Mouse (Mus musculus) retina, adult 2 months (tissue): ENCODE measurements around the gene Etl4.

Experiments used
- DNase-seq: peaks from one replicate; pipeline ENCODE4 v3.0.0-alpha.2; 2012; ENCODE audit warnings: low read depth, low spot score

Etl4 gene

DNA sequence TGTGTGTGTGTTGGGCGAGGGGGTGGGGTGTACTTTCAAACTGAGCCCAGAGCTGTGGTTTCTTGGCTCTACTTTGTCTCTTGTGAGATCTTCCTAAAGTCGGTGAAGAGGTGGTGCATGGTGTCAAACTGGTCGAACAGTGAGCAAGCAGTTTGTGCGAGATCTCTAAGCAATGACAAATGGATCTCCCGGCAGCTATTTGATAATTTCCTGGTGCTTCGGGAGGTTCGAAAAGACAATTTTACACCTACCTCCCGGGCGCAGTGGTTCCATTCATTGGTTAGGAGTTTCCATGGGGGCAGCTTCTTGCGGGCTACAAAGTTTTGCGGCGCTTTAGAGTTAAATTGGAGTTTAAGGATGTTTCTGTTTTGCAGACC is 610.5 kb downstream of the Etl4 start:
- DNase-seq, result no peak

DNA sequence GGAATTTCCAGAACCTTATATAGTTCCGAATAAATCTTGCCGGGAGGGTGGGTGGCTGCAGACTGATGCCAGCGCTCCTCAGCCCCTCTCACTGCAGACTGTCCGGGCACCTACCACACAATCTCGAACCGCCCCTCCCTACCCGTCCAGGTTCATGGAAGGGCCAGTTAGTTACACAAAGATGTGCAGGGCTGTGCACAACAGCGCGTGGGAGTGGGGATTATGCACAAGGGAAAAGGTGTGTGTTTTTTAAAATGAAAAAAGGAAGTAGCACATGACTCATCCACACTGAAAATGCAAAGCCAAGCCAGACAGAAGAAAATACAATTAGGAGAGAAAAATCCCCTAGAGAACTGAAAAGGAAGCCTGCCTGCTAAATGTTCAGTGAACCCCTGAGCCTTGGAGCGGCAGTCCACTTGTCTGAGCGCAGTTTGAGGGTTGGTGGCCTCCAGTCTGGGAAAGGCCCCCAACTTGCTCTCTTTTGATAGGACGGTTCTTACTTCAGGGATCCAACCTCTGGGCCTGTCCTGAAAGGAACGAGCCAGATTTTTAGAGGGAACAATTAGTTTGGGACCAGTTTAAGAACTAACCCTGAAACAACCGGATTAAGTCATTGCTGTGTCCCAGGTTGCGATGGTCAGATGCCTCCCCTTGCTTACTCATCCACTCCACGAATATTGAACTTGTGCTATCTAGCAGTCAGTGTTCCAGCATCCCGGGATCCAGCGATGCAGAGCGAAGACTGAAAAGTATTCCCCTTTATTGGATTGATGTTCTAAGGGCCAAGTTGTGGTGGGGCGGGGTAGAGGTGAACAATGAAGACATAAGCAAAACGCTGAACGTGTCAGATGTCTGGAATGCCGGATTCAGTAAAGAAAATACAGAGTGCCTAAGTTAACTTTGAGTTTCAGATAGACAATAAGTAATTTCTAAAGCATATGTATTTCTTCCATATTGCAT is 611.3 kb downstream of the Etl4 start:
- DNase-seq, result no peak

DNA sequence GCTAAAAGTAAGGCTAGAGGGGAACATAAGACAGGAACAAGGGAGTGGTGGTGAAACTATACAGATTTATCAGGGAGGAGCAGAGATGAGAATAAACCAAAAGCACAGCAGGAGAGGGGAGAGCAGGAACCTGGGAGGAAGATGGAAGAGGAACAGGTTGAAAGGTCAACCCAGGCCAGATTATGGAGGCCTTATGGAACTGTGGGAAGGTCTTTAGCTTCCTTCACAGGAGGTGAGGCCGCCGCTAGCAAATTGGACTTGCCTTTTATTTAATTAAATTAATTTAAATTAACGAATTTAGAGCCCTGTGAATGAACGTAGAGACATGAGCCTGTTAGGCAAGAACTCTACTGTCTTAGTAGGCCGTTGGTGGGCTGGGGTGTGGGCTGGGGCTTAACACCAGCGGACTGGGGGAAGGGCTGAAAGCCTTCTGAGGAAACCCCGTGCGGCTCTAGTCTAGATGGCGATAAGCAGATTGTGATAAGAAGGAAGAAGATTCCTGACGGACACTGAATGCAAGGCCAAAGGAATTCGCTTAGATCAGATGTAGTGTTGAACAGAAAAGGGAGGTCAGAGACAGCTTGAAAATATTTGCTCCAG is 612.2 kb downstream of the Etl4 start:
- DNase-seq, result no peak

DNA sequence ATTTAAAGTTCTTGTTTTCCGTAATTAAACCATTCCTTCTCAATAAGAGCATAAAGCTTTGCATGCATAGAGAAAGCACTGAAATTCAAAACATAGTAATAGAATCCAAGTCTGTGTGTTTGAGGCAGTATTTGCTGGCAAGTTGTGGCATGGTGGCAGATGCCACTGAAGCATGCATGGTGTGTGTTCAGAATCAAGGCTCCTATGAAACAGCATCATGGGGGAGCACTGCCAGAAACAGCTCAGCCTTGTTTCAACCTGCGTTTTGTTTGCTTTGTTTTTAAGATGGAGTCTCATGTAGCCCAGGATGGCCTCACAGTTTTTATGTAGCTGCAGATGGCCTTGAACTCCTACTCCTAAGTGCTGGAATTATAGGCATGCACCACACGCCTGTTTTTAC is 614.1 kb downstream of the Etl4 start:
- DNase-seq, result no peak

DNA sequence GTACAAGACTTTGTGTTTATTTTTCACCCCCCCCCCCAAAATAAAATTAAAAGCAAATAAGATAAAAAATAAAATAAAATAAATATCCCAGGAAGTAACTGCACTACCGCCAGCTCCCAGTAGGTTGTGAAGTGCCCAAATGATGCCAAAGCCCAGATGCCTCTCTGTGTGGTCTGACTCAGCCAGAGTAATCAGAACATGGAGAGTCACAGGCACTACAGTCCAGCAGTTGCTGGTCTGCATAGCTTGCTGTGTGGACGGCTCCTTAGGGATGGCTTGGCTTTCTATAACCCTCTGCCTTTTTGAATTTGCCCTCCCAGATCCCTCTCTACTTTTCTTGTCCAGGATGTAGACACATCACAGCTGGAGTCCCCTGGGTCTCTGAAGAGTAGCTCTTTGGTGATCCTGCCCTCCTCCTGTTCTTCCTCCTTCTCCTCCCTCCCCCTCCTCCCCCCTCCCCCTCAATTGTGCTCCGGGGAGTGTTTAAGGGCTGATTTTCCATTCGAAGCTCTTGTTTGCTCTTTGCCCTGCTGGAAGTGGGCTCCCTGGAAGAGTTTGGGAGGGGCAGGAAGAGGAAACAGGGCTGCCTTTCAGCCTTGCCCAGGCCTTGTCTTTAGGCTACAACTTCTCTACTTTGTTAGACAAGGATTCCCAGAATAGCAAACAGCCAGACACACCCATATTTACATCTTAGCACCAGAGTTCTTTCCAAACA is 616.5 kb downstream of the Etl4 start:
- DNase-seq, result no peak

DNA sequence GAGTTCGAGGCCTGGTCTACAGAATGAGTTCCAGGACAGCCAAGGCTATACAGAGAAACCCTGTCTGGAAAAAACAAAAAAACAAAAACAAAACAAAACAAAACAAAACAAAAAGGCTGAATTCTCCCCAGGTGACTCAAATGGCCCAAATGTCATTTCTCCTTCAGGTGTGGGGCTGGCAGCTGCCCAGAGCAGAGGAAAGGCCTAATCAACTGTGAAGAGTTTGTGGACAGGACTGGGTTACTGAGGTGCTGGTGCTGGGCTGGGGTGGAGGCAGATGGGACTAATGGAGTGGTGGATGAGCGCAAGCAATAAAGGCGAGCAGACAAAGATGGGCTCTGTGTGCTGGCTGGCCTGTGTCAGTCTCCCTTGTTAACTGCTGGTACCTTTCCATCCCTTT is 617.3 kb downstream of the Etl4 start:
- no peak for DNase-seq

DNA sequence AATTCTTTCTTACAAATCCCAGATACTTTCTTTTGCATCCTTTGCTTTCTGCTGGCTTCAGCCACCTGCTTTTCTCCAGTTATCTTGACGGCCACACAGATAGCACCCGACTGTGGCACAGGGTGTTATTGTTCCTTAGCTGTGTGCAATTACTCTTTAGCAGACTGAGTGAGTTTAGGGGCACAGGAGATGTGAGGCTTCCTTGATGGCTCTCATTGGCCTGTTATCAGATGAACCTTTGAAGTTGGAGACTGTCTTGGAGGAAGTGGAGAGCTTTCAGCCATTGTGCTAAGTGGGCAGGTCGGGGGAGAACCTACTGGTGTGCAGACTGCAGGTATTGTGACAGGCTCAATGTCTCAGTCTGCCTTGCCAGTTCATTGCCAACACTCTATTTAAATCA is 623.0 kb downstream of the Etl4 start:
- DNase-seq, result no peak

DNA sequence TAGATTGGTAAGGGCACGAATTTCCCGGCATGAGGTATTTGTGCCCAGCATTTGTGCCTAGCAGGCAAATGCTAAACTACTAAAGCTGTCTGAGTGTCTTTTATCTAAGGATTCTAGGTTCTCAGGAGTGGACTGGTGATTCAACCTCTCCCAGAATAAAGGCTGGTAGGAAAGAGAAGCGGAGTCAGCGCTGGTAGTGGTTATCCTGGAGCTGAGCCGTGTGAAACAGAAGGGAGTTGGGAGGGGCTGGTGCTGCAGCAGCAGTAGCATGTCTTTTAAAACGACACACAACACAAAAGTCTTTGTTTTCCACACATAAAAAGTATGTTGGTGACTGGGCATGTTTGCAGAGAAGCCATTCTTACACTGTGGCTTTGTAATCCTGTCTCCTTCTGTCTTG is 628.2 kb downstream of the Etl4 start:
- DNase-seq, result no peak

DNA sequence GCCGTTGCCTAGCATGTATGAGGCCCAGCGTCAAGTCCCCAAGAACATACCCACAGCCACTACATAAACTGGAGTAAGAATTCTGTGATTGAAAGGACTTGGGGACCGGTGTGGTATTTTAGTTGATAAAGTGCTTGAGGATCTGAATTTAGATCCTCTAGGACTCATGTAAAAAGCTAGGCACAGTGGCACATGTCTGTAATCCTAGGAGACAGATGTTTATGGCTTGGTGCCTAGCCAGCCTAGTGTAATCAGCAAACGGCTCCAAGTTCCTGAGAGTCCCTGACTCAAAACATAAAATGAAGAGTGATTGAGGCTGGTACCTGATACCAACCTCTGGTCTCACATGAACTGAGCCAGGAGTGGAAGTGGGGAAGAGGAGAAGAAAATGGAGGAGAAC is 629.3 kb downstream of the Etl4 start:
- DNase-seq, result no peak

DNA sequence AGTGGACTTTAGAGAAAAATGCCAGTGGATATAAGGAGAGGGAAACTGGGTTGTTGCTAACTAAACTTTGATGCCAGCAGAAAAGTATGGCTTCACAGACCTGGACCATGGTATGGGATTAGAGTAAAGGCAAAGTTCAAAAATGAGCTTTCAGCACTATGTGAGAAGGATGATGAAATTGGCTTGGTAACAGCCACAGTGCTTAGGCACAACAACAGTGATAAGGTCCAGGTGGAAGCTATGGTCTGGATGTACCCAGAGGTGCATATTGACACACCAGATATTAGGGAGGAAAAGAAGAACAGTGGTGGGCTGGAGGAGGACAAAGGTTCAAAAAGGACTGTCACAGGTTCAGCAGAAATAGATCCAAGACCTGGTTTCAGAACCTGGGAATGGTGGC is 631.7 kb downstream of the Etl4 start:
- no peak for DNase-seq

DNA sequence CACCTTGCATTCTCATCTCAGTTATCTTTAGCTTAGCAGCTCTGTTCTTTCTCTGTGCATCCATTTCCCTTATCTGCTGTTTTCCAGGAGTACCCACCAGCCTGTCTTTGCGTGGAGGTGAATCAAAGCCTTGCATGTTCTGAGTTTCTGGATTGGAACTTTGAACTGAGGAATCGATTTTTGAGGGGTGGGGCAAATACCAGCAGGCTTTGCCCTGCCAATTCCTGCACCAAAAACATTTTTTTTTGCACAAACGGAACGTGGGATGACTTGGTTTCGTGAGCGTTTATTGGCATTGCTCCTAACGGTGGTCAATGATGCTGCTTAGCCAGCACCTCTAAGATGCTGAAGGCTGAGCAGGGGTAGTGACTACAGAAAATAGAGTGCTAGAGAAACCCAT is 632.7 kb downstream of the Etl4 start:
- no peak for DNase-seq

DNA sequence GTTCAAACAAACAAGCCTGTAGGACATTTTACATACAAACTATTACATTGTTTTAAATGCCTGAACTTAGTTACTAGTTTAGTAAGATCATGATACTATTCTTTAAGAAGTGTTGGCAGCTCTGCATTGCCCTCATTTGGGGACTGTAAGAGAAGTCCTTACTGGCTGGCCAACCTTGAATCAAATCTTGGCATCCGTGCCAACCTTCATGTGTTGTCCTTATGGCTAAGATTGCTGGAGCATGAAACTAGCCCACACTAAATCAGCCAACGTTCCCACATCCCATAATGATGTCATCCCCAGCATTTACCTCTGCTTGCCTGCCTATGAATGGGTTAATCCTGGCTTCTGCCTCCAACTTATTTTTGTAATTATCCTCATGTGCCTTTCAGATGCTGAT is 636.0 kb downstream of the Etl4 start:
- DNase-seq, result no peak

DNA sequence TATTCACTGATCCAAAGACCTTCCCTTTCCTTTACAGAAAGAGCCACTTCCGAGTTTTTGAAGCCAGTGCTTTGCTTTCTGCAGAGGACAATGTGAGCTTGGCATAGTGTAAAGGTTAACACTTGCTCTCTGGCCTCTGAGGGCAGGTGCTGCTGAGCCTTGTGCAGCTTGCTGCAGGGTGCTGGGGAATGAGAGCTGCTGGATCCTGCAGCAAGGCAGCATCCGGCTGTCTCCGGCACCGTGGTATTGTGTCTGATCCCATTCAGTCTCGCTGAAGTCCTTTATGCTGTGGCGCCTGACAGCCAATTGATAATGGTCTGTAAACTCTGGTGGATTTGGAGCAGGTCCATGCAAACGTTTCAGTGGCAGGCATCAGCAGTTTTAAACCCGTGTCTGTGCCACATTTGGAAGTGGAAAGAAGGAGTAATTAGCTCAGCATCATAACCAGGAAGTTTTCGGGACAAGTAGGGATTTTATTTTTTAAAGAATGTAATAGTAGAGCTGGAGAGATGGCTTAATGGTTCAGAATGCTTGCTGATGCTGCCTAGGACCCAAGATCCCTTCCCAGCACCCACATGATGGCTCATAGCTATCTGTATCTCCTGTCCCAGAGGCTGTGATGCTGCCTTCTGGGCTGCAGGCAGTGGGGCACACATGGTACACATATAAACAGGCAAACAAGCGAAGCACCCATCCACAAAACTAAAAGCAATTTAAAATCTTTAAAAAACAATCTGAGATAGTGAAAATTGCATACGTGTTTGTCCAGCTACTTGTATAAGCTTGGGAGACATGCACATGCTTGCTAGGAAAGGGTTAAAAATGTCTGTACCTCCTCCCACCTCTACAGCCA is 637.1 kb downstream of the Etl4 start:
- no peak for DNase-seq

DNA sequence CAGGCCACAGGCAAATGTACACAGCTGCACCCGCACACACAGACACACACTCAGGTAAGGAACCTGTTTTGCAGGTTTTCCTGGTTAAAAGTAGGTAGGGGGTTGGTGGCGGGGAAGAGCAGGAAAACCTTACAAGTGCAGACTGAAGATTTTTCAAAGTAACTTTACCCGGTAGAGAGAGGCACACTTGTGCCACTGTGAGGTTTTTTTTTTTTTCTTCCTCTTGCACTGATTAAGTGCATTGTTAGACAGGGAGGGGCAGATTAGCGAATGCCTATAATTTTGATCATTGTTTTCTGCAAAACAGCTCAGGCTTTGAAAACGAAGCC is 637.7 kb downstream of the Etl4 start:
- DNase-seq, result no peak

DNA sequence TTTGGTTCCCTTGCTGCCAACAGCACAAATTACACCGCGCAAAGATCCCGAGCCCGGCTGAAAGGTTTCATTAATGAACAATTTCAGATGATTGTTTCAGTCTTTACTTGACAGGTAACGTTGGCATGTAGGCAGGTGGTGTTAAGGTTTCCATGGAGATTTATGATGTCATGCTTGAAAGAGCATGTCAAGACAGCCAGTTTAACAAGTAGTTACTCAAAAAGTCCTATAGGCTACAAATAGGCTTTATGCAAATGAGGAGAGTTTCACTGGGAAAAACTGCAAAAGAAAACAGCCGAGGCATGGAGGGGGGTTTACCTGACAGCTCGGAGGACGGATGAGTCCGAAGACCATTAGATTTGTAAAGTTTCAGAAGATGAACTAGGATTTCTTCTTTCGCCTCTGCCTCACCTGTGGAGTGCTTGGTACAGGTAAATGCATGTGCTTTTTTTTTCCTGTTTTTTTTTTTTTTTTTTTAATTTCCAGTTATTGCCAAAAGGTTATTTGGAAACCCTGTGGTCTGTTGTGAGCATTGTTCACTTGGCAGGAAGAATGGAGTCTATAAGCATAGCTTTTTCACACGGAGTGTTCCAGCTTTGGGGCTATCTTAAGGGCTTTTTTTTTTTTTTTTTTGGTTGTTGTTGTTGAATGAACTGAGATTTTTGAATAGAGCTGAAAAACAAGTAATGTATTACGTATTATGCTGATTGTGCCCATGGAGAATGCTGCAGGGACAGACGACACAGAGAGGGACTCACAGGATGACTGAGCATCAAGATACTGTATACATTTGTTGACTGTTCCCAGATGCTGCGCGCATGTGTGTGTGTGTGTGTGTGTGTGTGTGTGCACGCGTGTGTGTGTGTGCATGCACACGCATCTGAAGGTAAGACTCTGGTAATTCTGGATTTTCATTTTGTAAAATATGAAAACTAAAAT is 638.4 kb downstream of the Etl4 start:
- no peak for DNase-seq

DNA sequence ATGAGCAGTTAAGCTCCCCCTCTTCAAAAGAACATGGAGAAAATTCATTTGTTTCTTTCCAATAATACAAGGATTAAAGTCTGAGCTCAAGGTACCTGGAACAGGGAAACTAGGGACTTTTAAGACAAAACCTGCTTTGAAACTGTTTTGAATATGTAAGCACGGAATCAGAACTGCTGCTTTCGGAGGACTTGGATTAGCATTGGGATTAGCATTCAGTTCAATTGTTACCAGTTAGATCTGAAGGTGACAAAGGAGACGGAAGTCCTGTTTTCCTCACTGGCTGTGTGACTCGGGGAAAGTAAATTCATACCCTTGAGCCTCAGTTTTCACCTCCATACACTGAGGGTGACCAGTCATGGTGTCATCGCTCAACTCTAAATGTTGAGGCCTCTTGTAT is 639.5 kb downstream of the Etl4 start:
- no peak for DNase-seq

DNA sequence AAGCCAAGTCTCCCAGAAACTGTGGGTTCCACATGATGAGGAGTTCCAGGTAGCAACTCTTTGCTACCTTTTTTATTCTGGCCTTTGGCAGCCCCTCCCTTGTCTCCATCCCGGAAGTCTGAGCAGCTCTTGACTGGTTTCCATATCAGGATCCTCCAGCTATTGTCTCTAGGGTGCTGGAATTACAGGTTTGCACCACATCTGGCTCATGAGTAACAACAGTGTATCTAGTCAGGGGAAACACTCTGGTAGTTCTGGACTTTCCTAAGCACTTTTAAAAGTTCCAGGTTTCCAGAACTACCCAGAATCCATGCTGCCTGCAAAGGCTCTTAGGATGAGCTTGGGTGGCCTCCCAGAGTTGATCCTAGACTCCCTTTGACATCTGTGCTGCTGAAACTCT is 640.4 kb downstream of the Etl4 start:
- no peak for DNase-seq

DNA sequence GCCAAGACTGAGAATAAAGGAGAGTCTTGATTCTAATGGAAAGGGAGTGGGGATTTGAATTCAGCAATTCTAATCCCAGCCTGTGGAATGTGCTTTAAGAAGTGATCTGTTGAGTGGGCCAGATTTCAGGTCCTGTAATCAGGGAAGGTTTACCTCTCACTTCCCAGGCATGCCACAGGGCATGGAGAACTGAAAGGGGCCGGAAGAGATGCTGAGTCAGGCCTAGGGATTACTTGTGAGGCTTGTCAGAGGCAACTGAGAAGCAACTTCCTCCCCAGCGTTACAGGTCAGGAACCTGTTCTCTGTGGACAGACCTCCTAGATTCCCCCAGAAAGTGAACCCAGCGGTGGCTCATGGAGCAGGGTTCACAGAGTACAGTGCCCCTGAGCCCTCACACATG is 646.1 kb downstream of the Etl4 start:
- no peak for DNase-seq

DNA sequence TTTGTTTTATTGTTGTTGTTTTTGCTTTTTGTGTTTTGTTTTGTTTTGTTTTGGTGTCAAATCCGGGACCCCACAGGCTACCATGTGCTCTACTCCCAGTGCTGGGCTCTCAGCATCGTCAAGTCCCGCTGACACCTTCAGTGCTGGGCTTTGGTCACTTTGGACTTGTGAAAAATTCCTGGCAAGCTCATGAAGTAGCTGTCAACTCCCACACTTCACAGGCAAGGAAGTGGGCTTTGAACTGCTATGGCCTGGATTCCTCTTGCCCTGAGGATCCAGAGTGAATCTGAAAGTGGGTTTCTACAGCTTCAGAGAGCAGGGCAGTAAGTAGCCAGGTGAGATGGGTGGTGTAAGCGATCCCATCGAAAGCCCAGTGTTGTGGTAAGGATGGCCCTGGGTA is 649.5 kb downstream of the Etl4 start:
- no peak for DNase-seq

DNA sequence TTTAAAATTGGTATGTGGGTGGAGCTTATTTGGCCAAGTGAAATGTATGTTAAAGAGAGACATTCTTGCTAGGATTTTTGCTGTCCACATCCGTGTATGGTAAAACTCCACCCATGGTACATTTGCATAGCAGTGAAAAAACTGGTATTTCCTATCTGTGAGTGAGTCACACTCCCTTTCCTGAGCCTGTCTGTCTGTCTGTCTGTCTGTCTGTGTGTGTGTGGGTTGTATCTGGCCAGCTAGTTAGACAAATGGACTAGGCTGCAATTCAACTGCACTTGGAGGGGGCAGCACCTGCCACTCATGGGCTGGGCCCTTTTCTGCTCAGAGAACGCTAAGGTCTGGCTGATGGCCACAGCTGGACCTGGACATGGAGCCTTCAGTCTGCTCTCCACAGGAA is 650.1 kb downstream of the Etl4 start:
- DNase-seq, result no peak

DNA sequence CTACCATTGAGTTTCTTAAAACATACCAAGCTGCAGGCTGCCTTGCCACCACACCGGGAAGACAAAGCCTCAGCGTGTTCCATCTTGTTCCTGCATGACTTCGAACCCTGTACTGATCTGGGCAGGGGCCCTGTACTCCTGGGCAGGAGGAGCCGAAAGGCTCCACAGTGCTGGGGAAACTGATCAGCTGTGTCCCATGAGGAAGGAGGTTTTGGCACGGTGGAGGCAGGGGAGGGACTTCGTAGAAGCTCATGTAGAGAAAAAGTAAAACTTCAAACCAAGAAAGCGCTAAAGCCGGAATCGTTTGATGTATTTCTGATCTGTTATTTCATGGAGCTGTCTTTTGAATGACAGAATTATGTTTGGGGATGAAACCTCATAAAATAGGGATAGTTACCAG is 651.0 kb downstream of the Etl4 start:
- DNase-seq, result no peak
